Mouse (Mus musculus) ZHBTc4 (cell line): ENCODE results near the gene Onecut3.

Experiments
- DNase-seq: peaks from one replicate; pipeline ENCODE4 v3.0.0-alpha.2; 2011; ENCODE audit warnings: low read depth, low spot score

The Onecut3 gene

DNA sequence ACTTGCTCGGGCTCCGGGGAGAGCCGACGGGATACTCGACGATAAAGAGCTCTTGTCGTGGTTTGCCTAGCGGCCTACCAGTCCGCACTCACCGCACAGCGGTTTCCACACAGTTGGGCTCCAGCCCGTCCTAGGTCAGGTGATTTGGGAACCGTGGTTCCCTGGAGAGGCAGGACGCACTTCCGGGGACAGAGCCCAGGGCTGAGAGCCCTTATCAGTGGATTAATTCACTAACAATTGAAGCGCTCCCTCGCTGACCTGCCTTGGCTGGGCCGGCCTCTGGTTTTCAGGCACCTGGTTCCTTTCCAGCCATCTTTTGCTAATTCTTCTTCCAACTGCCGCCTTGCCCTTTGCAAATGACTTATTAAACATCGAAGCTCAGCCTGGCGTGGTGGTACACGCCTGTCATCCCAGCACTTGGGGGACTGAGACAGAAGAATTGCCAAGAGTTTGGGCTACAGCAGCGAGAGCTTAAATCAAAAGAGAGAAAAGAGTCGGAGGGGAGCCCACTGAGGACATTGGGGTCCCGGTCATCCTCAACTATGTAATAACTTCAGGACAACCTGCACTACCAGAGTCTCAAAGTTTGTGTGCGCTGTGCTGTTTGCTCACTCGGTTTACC lies 9.1 kb downstream of the Onecut3 start:
- DNase-seq: peak; percentile 67

DNA sequence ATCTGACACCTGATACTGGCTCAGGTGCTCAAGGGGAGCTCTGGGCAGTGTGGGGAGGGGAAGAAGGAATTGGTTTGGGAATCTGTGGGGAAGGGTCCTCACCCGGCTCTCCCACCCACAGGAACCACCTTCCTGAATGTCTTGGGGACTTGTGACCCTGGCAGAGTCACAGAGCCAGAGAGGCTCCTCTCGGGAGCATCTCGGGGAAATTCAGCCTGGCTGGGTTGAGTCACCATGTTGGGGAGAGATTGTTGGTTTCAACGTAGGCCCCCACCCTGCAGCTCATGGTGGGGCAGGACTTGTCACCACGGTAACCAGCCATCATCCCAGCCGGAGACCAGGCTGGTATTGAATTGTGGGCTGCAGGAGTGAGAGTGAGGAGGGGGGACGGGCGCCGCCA lies 10.1 kb downstream of the Onecut3 start:
- peak; percentile 42 for DNase-seq

DNA sequence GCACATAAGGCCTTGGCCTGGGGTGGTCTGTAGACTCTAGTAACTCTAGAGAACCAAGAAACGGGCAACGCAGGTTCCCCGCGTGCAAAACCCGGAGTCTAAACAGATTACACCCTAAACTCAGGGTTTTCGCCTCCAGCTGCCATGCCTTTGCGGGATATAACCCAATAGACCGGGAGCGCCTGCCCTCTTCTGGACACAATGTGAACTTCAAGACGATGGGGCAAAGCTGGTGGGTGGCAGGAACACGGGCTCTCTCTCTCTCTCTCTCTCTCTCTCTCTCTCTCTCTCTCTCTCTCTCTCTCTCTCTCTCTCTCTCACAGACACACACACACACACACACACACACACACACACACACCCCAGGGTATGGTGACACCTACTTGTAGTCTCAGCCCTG lies 11.6 kb downstream of the Onecut3 start:
- DNase-seq: peak; percentile 78

DNA sequence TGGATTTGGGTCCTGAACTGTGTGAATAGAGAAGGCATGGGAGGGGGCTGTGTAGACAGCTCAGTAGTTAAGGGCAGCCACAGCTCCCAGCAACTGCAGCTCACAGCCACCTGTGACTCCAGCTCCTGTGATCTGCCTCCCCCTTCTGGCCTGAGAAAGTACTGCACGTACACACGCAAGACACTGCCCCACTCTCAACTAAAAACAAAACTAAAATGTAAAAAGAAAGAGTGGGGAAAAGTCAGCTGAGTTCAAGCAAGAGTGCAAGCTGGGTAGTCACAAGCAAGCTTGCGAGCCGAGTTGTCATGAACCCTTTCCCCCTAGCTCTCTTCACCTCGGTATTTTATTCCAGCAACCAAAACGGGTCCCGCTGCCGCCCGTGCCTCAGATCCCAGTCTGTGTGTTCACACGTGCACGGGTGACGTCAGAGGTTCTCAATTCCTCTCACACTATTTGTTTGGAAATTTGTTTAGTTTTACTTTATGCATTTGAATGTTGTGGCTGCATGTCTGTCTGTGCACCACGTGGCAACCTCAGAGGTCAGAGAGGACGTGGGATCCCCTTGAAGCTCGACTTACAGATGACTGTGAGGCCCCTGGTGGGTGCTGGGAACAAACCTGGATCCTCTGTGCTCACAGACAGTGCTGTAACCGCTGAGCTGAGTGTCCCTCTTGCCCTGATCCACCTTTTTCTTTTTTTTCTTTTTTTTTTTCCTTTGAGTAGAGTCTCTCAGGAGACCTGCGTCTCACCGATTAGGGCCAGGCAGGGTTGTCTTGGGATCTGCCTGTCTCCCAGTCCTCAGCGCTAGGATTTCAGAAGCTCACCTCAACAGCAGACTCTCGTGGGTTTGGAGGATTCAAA lies 15.0 kb downstream of the Onecut3 start:
- peak; percentile 82 for DNase-seq

DNA sequence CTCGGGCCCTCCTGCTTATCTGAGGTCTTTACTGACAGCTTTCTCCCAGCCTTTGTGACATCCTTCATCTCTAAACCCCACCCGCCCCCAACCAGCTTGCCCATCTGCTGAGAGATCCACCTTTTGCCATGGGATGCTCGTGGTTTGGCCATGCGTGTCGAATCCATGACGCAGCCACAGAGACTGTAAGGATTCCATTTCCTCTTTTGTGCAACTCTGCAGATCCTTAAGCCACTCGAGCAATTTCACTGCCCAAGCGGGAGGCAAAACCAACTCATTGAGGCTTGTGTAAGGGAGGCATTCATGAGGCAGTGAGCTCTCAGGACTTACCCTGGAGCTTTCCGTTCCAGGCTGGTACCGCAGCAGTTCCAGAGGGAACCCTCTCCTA lies 15.6 kb downstream of the Onecut3 start:
- no peak for DNase-seq

DNA sequence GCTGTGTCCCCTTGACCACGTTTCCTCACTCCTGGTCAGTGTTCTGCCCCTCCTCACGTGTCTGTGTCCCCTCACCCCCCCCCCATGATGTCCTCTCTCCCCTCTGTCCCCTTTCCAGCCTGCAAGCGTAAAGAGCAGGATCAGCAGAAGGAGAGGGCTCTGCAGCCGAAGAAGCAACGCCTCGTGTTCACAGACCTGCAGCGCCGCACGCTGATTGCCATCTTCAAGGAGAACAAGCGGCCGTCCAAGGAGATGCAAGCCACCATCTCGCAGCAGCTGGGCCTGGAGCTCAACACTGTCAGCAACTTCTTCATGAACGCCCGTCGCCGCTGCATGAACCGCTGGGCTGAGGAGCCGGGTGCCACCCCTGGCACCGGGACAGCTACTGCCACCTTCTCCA lies 19.1 kb downstream of the Onecut3 start:
- no peak for DNase-seq

DNA sequence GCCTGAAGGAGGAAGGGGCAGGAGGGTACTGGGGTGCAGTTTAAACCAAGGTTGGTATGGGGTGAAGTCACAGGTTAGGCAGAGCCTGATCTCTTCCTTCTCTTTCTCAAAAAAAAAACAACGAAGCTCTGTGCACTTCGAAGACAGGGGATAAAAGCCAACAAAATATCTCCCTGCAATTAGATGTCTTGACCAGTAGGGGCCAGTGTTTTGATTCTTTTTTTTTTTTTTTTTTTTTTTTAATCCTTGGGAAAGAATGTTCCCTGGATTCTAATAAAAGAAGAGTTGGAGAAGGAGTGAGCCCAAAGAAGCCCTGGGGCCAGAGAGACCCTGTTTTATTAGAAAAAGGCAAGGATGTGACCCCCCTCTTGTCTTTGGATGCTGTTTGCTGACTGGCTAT lies 24.7 kb downstream of the Onecut3 start:
- no peak for DNase-seq

DNA sequence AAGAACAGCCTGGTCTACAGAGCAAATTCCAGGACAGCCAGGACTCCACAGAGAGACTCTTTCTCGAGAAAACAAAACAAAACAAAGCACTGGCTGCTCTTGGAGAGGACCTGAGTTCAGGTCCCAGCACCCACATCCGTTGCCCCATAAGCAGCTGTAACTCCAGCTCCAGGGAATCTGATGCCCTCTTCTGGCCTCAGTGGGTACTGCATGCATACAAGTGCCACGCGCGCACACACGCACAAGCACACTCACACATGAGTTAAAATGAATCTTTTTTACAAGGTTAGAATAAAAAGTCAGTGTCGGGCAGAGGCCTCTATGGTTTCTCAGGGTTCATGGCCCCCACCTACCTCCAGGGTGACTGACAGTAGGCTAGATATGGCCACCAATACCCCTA lies 28.7 kb downstream of the Onecut3 start:
- DNase-seq: peak; percentile 69

DNA sequence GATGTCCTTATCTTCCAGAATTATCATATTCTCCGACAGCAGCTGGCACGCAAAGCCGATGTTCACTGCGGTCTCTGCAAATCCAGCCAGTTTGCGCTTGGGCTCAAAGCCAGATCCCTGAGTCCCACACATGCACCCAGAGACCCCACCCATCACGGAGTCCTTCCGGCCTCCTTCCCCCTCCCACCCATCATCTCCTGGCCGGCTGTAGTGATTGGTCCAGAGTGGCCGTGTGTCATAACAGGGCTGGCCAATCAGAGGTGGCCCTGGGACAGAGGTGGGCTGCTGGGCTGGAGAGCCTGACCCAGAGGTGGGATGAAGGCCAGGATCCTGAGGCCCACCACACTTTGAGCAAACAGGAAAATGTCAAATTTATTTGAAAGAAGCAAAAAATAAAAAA lies 31.5 kb downstream of the Onecut3 start:
- DNase-seq: peak; percentile 80

DNA sequence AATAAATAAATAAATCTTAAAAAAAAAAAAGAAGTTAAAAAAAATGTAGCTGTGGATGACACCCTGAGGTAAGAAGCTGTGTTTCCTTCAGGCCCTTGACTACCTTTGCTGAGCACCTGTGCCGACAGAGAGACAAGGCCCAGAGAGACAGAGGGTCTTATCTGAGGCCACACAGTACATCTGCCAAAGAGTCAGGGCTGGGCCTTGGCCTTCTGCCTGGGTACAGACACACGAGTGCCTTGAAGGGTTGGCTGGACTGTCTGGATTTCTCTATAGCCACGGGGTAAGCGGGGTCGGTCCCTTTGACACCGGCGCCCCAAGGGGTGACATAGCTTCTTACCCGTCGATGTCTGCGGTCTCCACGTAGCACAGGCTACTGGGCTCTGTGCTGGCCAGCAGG lies 38.1 kb downstream of the Onecut3 start:
- DNase-seq: no peak

DNA sequence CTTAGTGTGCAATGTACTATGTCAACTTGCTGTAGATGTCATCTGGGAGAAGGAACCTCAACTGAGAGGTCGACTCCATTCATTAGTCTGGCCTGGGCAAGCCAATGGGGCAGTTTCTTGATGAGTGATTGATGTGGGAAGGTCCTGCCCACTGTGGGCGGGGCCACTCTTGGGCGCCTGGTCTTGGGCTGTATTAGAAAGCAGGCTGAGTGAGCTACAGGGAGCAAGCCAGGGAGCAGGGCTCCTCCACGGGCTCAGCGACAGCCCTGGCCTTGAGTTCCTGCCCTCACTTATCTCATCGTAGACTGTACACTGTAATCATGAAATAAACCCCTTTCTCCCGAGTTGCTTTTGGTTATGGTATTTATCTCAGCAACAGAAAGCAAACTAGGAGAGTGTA lies 39.1 kb downstream of the Onecut3 start:
- DNase-seq: peak; percentile 88

DNA sequence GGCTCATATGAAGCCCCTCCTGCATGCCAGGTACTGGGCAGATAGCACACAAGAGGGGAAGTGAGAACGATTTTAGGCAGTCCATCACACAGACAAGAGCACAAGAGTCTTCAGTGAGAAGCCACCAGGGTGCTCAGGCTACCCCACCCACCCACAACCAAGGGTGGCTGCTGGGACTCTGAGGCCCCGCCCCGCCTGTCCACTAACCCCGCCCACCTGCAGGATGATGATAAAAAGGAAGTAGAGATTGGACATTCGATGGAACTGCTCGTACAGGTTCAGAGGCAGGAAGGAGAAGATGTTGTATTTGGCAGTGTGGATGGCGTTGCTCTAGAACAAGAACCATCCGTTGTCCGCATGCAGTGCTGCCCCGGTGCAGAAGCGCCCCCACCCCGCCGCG lies 40.4 kb downstream of the Onecut3 start:
- DNase-seq: peak; percentile 85

DNA sequence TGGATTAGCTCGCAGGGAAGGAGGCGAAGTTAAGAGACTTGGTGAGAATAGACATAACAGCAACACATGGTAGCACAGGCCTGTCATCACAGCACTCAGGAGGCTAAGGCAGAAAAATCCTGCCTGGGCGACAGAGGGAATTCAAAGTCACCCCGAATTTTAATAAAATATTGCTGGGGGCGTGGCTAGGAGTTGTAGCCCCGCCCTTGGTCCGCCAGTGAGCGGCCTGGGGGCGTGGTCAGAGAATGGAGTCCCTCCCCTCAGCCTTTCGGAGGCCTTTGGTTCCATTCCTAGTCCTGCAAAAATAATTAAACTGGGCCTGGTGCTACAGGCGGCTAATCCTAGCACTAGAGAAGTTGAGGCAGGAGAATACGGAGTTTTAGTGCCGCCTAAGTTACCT lies 41.1 kb downstream of the Onecut3 start:
- DNase-seq: peak; percentile 76

DNA sequence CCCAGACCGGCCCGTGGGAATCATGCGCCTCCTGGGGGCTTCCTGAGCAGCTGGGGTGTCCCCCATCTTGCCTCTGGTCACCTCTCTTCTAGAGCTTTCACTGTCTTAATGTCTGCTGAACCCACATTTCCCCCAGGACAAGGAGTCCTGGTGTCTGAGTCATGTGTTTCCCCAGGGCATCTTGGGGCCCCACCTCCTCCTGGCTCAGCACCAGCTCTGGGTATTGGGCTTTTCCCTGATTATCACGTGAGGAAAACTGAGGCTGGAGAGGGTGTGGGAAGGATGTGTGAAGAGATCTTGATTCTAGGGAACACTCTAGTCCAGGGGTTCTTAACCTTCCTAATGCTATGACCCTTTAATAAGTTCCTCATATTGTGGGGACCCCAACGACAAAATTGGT lies 43.5 kb downstream of the Onecut3 start:
- no peak for DNase-seq

DNA sequence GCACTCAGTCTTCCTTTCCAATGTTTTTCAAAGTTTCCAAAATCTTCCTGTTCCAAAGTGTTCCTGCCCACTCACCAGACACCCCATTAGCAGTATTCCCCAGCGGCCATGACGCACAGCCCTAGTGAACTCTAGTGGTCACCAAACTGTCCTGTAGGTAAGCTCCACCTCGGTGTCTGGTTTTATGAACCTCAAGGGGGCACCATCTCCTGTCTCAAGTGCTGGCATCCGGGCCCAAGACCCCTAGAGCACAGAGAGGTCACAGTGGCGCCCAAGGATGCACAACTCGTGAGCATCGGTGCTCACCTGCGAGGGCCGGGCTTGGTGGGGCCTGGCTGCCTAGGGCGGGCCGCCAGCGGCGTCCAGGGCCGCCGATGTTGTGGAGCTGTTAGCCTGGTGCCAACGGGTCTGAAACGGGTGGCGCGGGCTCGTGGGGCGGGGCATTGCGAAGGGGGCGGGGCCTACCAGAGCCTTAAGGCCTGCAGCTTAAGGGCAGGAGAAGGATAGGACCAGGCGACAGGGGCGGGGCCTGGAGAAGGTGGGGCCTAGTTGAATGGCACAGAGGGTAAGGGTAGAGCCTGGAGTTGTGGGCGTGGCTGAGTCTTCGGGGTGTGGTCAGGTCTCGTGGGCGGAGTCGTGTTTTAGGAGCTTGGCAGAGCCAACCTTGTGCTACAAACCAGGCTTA lies 44.2 kb downstream of the Onecut3 start, which contains the start of gene Atp8b3:
Gene Atp8b3, minus strand, starts transcription at position 415 of the 685 bp plus-strand sequence.
- DNase-seq: peak; percentile 99

DNA sequence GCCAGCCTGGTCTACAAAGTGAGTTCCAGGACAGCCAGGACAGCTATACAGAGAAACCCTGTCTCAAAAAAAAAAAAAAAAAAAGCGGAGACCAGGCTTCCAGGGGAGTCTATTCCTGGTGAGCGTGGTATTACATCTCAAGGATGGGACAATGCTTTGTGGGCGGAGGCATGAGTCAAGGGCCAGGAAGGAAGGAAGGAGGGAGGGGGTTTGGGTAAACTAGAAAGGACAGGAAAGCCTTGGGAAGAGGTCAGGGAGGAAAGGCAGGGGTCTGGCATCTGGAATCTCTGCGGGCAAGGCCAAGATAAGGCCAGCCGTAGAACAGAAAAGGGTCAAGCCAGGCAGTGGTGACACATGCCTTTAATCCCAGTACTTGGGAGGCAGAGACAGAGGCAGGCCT lies 44.9 kb downstream of the Onecut3 start:
- no peak for DNase-seq

DNA sequence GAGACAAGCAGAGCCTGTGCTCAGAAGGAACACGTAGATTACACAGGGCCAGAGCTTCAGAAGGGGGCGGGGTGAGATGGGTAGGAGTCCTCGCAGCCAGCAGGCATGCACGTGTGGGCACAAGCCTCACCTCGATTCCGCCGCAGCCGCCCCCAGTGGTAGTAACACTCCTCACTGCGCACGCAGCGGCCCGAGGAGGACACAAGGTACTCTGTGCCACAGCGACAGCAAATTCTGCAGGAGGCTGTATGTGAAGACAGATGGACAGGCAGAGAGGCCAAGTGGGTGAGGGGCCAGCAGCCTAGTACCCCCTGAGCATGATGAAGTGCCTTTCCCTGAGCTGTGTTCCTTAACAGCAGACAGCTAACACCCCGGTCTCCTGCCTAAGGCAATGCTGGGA lies 49.2 kb downstream of the Onecut3 start:
- DNase-seq: no peak

DNA sequence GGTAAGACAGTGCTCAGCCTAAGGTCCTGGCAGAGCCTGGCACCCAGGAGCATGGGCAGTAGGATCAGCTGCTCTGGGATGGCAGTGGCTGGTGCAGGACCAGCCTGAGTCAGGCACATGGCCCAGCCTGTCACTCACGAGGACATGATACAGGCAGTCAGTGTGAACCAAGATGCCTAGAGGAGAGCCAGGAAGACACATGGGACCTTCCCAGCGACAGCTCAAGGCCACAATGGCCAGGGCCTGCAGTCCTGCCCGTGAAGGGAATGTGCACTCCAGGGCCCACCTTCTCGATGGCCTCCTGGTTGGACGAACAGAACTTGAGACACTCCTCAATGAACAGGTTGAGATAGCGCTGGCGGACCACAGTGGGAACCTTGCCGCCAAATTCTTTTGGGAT lies 51.0 kb downstream of the Onecut3 start:
- no peak for DNase-seq

DNA sequence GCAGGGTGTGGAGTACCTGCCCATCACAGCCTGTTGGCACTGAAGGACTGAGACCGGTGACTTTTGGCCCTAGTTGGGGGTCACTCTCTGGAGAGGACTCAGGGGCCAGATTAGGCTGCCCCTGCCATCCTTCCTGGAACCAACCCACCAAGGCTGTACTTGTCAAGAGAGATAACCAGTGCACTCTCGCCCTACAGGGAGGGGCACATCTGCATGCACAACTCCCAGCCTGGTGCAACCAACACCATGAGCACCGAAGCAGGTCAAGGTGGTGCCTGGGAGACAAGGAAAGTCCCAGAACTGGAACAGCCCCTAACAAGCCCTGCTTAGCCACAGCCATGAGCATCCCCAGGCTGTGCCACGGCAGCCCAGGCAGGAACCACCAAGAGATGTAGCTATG lies 52.3 kb downstream of the Onecut3 start:
- DNase-seq: no peak

DNA sequence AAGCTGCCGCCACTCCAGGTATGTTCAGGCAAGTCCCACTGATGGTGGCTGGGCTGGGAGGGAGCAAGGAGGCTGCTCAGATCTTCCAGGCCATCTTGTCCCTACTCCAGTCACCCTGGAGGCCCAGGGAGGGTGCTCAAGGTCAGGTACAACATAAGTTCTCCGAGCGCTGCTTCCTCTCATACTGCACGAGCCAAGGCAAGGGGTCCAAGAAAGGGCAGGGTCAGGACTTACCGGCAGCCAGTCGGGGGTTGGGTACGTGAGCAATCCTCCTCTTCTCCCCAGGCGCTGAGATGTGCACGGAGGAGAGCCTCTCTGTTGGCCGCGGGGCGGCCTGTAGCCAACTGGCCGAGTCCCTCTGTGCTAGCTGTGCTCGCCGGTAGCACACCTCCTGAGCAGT lies 52.9 kb downstream of the Onecut3 start:
- DNase-seq: no peak

DNA sequence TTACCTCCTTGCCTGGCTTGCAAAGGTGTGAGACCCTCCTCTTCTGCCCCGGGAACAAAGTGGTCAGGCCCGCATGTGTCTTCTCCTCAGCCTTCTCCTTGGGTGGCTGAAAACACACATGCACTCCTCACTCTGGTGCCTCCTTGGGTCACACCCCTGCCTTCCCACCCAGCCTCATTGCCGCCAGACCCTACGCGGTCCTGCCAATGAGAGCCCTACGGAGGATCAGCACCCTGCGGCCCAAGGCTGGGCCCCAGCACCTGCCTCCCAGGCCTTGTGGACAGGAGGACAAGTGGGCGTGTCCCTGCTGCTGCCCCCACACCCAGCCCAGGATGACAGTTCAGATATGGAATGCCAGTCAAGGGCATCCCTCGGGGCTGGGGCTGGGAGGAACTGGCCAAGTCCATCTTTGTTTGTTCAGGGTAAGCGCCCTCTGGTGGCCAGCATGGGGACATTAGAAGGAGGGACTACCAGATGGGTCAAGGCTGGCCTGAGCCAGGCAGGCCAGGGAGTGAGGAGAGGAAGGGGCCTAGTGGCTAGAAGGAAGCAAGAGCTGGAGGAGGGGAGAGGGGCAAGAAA lies 53.9 kb downstream of the Onecut3 start:
- DNase-seq: peak; percentile 78

DNA sequence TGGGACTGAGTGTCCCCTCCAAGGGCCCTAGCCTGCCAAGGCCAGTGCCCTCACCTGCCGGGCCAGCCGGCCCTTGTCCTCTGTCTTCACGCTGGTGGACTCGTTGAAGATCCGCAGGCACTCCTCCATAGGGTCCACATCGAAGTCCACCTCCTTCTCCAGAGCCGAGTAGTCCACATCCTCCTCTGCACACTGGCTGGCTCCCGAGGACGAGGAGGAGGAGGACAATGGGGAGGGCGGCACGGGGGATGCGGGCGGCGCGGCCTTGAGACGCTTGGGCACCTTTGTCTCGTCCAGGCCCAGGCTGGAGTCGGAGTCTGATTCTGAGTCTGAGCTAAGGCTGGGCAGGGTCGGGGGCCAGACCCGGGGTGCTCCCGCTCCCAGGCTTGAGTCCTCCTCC lies 54.6 kb downstream of the Onecut3 start:
- no peak for DNase-seq
